Mouse (Mus musculus): ENCODE results near the gene Kras. TPM values are rescaled to one million over a fixed set of nuclear protein-coding genes. Genes with fewer than 3 reads are reported as not detected.
A peak's percentile ranks its signal among the peaks of the same experiment; 100 is the strongest.

Gene Kras
- polyA plus RNA-seq, 1 experiment: 54.3 TPM

DNA sequence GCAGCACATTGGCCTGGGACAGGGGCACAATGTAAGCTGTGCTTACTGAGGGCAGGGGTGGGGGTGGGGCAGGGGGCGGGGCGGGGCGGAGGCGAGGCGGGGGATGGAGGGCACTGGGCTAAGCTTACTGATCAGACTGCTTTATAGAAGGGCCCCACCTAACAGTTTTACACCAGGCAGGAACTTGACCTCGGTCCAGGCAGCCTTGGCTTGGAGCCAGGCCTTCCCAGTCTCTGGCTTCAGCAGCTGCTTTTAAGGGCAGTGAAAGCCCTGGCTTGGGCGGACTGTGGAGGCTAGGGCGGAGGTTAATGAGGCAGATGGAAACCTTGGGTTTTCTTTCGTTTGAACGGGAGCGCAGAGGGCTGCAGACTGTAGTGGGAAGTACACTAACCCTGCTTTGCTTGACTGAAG lies 76.3 kb downstream of the Kras start:
- H3K4me3 ChIP-seq (replicated peaks): no peak overlapping the region
- no peak for TF ChIP-seq GATA1 (IDR thresholded peaks at IDR 0.05; ENCODE audit: borderline replicate concordance, low read length)
- no peaks in the 10 kb centered on the region for H3K27me3 ChIP-seq (replicated peaks)
- H3K9me3 ChIP-seq: no peaks in the 10 kb centered on the region
- H3K36me3 ChIP-seq (replicated peaks; ENCODE audit: low read length): peaks cover 99% of the 10 kb centered on the region
- H3K4me1 ChIP-seq: peaks cover 13% of the 10 kb centered on the region; the same call in 1 of the 2 replicates

GRCm38 (mm10) chr6:145171892-145172606 lies 78.0 kb downstream of the Kras start:
- TF ChIP-seq GATA1 (IDR thresholded peaks at IDR 0.05; ENCODE audit: borderline replicate concordance, low read length) (no peak), FLI1 (IDR thresholded peaks at IDR 0.05; ENCODE audit: low read length) (no peak)
- H3K4me3 ChIP-seq (replicated peaks): peak overlapping the region; percentile 29
- H3K4me1 ChIP-seq: peaks cover 13% of the 10 kb centered on the region; the same call in 1 of the 2 replicates
- H3K36me3 ChIP-seq (replicated peaks; ENCODE audit: low read length): peaks cover 97% of the 10 kb centered on the region
- H3K27me3 ChIP-seq (replicated peaks): no peaks in the 10 kb centered on the region
- no peaks in the 10 kb centered on the region for H3K9me3 ChIP-seq

Other genes with a start within 250 kb of the Kras start
- gene Bcat1, start 174.1 kb downstream of the Kras start, polyA plus RNA-seq (2012; ENCODE audit: insufficient read depth, low replicate concordance): 0.81 TPM in 1 of 2 replicates, not detected in the other
- 69.2 and 175 TPM in 2 replicates for gene Lrmp, start 134.6 kb downstream of the Kras start, polyA plus RNA-seq (2012; ENCODE audit: insufficient read depth, low replicate concordance)
- 0.22 and 0.50 TPM in 2 replicates for gene Casc1, start 39.2 kb downstream of the Kras start, polyA plus RNA-seq (2012; ENCODE audit: insufficient read depth, low replicate concordance)
- not detected in 2 replicates for gene Etfrf1, start 39.1 kb downstream of the Kras start, polyA plus RNA-seq (2012; ENCODE audit: insufficient read depth, low replicate concordance)

All from megakaryocyte, embryonic 14.5 days (primary cell).